Comparison of ENCODE assay signal across 8 mouse cellular contexts in the genomic region with DNA sequence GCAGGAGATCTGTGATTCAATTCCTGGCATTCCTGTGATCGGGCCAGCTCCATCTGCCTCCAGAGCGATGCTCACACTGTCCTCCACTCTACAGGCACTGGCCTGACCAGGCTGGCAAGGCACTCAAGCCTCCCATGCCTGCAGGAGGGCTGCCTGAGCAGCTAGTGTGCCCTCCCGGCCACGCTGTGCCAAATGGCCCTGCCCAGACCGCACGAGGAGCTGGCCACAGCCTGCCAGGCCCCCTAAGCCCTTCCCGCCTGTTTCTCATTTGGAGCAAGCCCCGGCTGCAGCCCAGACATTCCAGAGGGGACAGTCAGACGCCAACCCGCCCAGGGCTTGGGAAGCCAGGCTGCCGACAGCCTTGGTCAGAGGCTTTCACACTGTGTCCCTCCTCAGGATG.
DNase-seq lines count a peak whose midpoint lies in the region.

No protein-coding gene starts in this region.

- peak; percentile 1 for DNase-seq in lung, postnatal 14 days
- no peak for DNase-seq in lung, postnatal 25 days (ENCODE audit: low spot score)
- peak; percentile 85 for DNase-seq in cerebellum, adult 9-11 months
- DNase-seq in gastrocnemius, postnatal 36 days: peak; percentile 49 to 66
- peak; percentile 65 for DNase-seq in mesoderm, embryonic 11.5 days (ENCODE audit: low read depth, low spot score)
- DNase-seq in frontal cortex, postnatal 25 days (ENCODE audit: low spot score in 2 of 2): no peak
- DNase-seq in layer of hippocampus, adult 8-10 months (ENCODE audit: low spot score in 2 of 2): no peak
- no peak for DNase-seq in thymus, postnatal 4 days

- intact Hi-C loops in gastrocnemius, postnatal 36 days (cut with DNase I): no loop called here

Comparison
In these comparisons a context has a peak if more than half of its experiments do, and no peak if none do; other contexts are left out.
1. DNase-seq: peak in lung, postnatal 14 days (single experiment), cerebellum, adult 9-11 months (single experiment), gastrocnemius, postnatal 36 days (2 of 2) and mesoderm, embryonic 11.5 days (single experiment); none in lung, postnatal 25 days (single experiment), frontal cortex, postnatal 25 days (0 of 2), layer of hippocampus, adult 8-10 months (0 of 2) and thymus, postnatal 4 days (single experiment).